Mouse (Mus musculus) G1E-ER4 (cell line): ENCODE results near the gene Arhgap32. TPM values are rescaled to one million over a fixed set of nuclear protein-coding genes. Genes with fewer than 3 reads are reported as not detected.

Experiments used
- GATA1 ChIP-seq: IDR thresholded peaks from one replicate; pipeline ENCODE4 v1.8.0; 2012; ENCODE audit warnings: low read length, inconsistent platforms
- polyA plus RNA-seq: library from polyadenylated mRNA; stranded (reverse); fragments of >175 nt; gene quantifications from 2 replicates; pipeline ENCODE4 v1.2.3, GENCODE M21; 2012

The Arhgap32 gene
- polyA plus RNA-seq, 1 experiment: not detected

DNA sequence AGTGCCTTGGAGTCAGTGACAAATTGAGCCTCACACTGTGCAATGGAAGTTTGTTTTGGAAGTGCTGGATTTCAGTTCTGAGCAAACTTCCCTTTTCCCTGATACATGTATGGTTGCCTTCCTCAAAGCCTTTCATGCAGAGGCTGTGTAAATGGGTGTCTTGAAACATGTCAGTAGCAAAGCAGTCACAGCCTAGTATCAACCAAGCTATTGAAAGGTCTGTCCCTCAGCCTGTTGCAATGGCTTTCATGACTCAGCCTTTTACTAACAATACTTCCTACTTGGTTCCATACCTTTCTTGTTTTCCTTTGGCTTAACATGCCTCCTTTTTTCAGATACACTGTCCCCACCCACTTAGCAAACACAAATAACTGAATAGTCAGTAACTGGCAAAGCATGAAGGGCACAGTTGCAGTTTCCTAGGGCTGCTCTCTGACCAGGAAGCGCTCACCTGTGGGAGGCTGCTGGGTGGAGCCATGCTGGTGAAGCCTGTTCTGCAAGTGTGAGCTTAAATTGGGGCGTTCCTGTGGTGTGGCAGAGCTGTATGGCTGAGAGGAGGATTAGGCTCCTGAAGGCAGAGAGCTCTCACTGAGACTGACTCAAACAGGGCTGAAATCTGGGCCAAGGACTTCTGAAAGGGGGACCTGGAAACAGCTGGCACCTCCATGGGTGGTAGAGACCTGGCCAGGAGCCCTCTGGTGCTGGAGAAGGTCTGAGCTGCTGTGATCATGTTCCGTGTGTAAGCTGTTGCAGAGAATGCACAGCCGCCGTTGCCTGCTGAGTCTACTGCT, 108.0 kb downstream of the Arhgap32 start:
- TF ChIP-seq GATA1: no peak

DNA sequence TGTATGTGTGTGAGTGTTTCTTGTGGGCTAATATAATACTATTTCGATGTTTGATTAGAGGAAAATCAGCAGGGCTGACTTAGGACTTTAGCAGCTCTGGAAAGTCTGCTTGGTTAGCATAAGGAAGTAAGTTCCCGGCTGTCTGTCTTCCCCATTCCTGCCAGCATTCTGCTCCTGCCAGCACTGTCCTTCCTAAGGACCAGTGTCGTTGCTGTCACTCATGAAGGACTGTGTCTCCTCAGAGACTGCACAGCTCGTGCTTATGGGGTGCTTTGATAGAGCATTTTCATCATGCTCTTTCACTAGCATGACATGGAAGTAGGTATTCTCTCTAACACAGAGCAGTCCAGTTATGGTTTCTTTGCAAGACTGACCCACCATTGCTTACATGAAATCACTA, 109.0 kb downstream of the Arhgap32 start:
- TF ChIP-seq GATA1: no peak

DNA sequence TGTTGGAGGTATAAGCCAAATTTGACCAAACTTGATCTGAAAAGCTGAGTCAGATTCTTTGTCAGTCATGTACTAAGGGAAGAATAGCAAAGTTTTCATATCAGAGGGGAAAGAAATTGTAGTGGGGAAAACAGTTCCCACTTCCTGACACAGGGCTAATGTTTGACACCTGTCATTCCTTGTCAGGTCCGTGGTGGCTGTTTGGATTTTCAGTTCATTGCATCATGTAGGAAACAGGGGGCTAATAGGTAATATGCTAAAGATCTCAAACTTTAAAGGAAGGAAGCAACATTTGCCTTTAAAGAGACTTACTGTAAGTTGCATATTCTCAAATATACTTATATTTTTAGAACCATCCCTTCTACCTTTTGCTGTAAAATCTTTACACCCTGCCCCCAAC, 109.6 kb downstream of the Arhgap32 start:
- no peak for TF ChIP-seq GATA1

DNA sequence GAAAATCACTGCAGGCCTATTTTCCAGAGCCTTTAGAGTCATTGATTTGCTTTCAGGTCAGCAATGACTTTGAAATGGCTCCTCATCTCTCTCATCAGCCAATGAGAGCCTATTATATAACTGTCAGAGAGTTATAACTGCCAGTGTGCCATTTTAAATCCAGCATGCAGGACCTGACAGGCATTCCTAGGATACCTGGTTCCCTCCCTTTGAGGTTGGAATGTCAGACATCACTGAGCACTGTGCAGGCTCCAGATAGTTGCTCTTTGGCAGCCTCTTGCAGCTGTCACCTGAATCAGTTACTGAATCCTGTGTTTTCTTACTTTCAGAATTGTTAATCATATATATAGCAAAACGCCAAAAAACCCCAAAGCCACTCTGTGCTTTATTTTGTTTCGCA, 111.1 kb downstream of the Arhgap32 start:
- no peak for TF ChIP-seq GATA1

DNA sequence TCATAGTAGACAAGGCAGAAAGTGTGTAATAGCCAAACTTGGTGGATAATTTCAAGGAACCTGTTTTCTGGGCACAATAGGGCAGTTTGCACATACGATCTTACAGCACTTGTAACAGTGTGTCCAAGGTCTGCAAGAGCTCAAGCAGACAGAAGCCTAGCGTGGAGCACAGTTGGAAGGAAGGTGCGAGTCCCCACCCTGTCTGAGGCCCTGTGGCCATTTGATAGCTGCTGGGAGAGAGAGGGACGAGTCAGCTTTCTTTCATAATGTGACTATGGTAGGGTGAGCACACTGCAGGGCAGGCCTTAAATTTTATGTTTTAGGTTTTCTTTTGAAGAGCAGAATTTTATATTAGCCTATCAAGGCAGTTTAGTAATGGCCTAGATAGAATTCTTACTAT, 117.7 kb downstream of the Arhgap32 start:
- TF ChIP-seq GATA1: no peak

DNA sequence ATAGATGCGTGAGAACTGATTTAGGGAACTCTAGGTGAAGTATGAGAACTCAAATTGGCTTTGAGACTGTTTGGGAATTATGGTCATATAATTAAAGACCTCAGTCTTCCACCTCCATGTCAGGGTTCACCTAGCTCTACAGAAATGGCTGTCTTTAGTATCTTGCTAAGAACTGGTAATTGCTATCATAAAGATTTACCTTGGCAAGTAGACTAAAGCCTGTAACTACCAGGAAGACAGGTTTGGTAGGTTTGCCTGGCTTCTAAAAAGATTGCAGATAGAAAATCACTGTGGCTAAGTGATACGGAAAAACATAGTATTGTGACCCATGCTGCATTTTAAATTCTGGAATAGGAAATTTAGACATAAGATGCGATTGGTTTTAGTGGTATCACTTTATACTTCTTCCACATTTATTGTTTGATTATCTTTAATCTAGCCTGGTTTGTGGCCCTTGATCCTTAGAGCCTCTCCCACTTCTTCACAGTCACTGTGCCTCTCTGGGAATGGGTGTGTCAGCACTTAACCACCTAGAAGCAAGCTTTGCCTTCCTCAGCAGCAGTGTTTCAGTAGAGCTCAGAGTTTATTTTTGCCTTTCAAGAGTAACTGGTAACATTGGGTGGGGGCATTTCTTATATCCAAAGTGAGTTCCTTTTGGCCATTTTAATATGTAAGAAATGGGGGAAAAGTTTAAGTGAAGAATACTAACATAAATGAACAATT, 119.0 kb downstream of the Arhgap32 start:
- no peak for TF ChIP-seq GATA1

DNA sequence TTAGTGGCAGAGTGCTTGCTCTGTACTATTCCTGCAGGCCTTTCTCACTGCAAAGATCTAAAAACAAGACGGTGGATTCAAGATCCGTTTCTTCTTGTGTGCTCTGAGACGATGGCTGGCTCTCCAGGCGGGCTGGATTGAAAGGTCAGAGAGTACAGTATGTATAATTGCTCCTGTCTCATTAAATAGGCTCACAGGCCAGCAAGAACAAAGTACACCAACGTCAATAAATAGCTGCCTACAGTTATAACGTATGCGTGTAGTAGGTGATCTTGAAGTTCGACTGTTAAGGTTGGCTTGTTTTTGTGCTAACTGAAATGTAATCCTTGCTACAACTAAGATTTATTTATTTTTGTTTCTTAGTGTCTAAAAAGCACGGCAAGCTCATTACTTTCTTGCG, 123.0 kb downstream of the Arhgap32 start:
- no peak for TF ChIP-seq GATA1

DNA sequence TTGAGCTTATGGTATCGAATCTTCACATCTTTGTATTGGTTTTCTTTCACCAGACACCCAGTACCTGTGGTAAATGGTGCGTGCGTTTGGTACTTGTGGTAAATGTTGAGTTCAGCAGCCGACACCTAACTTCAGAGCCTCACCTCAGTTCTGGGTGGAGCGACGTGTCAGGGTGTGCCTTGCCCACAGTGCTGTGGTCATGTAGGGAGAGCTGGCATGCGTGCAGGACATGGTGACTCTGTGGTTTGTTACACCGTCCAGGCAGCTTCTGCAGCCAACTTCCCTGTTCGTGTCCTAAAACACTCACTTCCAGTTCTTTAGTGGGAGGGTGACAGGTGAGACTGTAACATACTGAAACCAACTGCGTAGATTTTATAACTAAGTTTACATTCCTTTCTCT, 123.5 kb downstream of the Arhgap32 start:
- no peak for TF ChIP-seq GATA1

DNA sequence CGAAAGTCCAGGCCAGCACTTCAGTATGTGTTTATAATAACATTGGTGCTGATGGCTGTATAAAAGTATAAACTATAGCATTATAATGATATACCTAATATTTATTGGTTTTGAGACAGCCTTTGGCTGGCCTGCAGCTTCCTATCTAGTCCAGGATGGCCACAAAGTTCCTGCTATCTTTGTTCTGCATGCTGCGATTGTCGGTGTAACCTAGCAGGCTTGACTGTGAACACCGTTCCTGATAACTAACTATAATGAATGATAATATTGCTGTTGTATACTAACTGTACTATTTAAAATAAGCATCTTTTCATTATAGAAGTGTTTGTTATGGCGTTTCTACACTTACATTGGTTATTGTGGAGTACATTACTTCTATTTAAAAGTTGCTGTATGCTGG, 124.5 kb downstream of the Arhgap32 start:
- no peak for TF ChIP-seq GATA1

DNA sequence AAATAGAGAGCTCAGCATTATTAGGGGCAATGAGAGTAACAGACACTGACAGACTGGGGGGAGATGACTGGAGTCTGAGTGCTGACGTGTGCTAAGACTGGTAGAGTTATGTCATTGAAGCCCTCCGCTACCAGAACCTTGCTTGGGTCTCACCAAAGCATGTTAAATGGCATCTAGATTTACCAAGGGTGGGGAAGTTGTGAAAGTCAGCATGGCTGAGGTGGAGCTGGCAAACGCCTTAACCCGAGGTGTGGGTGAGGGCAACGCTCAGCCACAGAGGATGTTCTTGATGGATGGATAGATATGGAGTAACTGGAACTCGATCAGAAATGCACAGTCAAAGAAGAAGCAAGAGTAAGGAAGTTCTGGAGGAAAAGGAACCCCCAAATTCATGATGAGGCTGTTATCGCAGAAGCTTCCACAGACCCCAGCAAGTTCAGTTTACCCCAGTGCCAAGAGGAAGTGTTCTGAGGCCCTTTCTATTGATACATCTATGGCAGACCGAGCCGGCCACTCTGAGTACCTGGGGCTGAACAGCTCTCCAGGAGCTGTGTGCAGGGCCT, 125.8 kb downstream of the Arhgap32 start:
- no peak for TF ChIP-seq GATA1

DNA sequence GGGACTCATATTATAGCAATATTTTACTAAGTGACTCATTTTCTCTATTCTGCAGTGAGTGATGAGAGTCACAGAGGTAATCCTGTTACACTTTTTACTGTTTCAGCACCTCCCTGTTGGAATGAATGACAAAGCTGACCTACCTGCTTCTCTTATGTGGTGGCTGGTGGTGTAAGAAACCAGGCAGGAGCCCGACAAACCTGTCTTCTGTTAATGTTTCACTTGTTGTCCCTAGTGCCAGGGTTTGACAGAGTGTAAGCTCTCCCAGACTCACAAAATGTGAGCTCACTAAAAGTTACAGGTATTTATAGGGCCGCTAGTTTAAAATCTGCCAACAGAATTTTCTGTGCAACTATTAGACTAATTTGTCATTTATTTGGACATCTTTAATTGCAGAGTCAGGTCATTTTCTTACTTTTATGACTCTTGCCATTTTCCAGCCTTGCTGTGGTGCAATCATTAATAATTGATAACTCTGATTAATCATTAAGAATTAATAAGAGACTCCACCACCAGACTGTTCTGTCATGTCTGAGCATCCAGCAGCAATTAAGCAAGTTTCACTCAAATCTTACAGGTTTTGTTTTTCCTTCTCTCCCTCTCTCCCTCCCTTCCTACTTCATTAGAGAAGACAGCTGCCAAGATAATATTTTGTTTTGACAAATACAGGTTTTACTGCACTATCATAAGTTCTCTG, 127.1 kb downstream of the Arhgap32 start:
- TF ChIP-seq GATA1: no peak

DNA sequence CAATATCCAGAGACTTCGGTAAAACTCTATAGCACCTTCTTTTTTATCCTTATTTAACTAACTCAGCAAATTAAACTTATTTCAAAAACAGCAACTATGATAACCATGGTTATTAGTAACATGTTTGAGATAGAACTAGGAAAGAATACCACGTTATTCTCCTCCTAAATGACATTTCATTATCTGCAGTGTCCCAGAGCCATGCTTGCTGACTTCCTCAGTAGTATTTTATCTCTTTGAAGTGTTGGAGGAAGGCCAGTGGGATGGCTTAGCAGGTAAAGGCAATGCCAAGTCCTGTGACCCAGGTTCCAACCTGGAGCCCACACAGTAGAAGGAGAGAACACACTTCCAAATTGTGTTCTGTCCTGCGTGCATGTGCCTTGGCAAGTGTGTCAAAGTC, 129.3 kb downstream of the Arhgap32 start:
- TF ChIP-seq GATA1: no peak

DNA sequence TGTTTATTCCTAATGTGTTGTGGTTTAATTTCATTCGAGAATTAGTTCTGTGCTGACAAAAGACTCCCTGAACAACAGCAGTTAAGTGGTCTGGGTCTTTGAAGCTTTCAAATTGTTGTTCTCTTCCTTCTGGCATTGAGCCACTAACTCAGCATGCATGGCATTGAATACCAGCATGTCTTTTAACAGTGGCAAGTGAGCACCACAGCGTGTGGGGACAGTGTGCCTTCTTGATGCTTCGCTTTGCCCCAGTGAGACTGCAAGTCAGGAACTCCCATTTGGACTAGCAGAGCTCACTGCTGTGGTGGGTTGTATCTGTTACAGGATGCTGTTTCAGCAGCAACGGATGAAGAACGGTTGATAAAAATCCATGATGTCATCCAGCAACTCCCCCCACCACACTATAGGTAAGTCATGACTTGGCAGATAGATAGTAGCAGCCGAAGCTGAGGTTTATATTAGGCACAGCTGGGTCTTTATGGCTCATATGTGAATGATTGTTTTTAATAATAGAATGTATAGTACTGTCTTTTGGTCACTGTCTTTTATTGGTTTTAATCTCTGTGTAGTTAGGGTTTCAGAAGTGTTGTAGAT, 130.3 kb downstream of the Arhgap32 start:
- no peak for TF ChIP-seq GATA1

DNA sequence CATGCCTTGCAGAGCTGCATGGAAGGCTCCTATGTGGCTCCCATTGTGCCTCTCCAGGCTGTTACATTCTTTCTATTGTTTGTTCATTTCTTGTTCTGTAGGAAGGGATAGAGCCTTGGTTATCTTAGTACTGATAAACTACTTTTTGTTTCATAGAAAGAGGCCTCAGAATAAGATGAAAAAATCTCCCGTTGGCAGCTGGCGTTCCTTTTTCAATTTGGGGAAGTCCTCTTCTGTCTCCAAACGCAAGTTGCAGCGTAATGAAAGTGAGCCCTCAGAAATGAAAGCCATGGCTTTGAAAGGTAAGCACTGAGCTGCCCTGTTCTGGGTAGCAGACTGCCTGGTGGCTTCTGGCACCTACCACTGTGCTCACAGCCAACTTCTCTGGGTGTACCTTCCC, 134.6 kb downstream of the Arhgap32 start:
- no peak for TF ChIP-seq GATA1

DNA sequence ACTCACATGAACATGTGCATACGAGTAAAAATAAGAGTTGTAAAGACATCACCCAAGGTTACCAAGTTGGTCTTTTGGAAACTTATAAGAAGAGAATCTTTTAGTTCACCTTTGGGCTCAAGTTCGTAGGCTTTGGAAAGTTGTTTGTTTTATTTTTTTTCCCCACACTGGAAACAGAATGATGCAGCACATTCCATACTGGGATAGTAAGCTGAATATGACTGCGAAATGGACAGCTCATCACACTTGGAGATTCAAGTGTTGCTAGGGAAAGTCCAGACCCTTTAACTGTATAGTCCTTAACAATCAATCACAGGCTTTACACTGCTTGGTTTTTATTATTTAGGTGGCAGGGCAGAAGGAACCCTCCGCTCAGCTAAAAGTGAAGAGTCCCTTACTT, 137.8 kb downstream of the Arhgap32 start:
- TF ChIP-seq GATA1: no peak

DNA sequence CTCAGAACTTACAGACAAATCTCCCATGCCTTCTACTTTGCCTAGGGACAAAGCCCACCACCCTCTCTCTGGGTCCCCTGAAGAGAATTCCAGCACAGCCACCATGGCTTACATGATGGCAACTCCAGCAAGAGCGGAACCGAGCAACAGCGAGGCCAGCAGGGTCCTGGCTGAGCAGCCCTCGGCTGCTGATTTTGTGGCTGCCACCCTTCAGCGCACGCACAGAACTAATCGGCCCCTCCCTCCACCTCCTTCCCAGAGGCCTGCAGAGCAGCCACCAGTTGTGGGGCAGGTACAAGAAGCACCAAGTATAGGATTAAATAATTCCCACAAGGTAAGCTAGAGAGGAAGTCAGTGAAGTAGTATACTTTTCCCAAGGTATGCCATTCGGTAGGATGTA, 141.4 kb downstream of the Arhgap32 start:
- TF ChIP-seq GATA1: no peak
